10 mouse cellular contexts compared by ENCODE assay signal in genomic region chr6:128132581-128132980, GRCm38 (mm10). TPM values are rescaled to one million over a fixed set of nuclear protein-coding genes. Genes with fewer than 3 reads are reported as not detected.
DNase-seq lines count a peak whose midpoint lies in the region; ATAC-seq and TF ChIP-seq lines count a peak whose summit lies in the region.
"Had no signal": no experiment of that assay in that cellular context is flagged by ENCODE, and none has a peak within 500 bp of the region (broad histone marks: within the 10 kb centered on the region; RNA-seq: fewer than 3 reads in every experiment).

No protein-coding gene starts in this region.

- no peak for TF ChIP-seq CTCF in kidney, adult 2 months (conservative IDR thresholded peaks at IDR 0.05; ENCODE audit: insufficient read depth, insufficient read length, low read depth, low read length)

- H3K27me3 ChIP-seq in kidney, adult 2 months (replicated peaks; ENCODE audit: control insufficient read depth, insufficient read depth, low read length): no peaks in the 10 kb centered on the region
- H3K27me3 ChIP-seq in kidney, embryonic 14.5 days (ENCODE audit: control insufficient read depth, insufficient read depth, low read length): no peaks in the 10 kb centered on the region
- H3K27me3 ChIP-seq in liver, embryonic 15.5 days: no peaks in the 10 kb centered on the region

- H3K4me1 ChIP-seq in kidney, adult 2 months (ENCODE audit: control insufficient read depth, insufficient read depth, low read length): peaks cover 45% of the 10 kb centered on the region
- H3K4me1 ChIP-seq in kidney, embryonic 14.5 days (ENCODE audit: control insufficient read depth, insufficient read depth, low read length): peaks cover 37% of the 10 kb centered on the region
- H3K4me1 ChIP-seq in liver, embryonic 15.5 days (replicated peaks): peaks cover 38% of the 10 kb centered on the region

- H3K4me2 ChIP-seq in kidney, embryonic 14.5 days (replicated peaks; ENCODE audit: low read depth, low read length): no peak overlapping the region
- H3K4me2 ChIP-seq in liver, embryonic 15.5 days: no peak overlapping the region

- H3K36me3 ChIP-seq in kidney, adult 2 months (ENCODE audit: control insufficient read depth, insufficient read depth, low read length): no peaks in the 10 kb centered on the region
- H3K36me3 ChIP-seq in kidney, embryonic 14.5 days (ENCODE audit: control insufficient read depth, insufficient read depth, low read length): no peaks in the 10 kb centered on the region
- H3K36me3 ChIP-seq in liver, embryonic 15.5 days (replicated peaks): no peaks in the 10 kb centered on the region
- H3K36me3 ChIP-seq: G1E had no signal

- no peak overlapping the region for H3K9ac ChIP-seq in kidney, embryonic 14.5 days (ENCODE audit: low read depth, low read length)
- H3K9ac ChIP-seq in liver, embryonic 15.5 days: no peak overlapping the region

- peak; percentile 47 to 57 for DNase-seq in cerebellum, postnatal 14 days
- DNase-seq in kidney, adult 2 months: no peak
- DNase-seq in adipocyte (ENCODE audit: low spot score): peak; percentile 41
- DNase-seq in left cerebral cortex, adult 18-20 months (ENCODE audit: low spot score in 2 of 2): no peak
- DNase-seq in right cerebral cortex, adult 2 months (ENCODE audit: low spot score in 2 of 2): no peak
- DNase-seq: cerebellum, adult 11 months had no signal

- H3K27ac ChIP-seq in kidney, adult 2 months (ENCODE audit: insufficient read depth, low read depth, low read length): 0 out of 2 replicates have a peak overlapping the region, but pooled peaks have one; percentile 45
- H3K27ac ChIP-seq in kidney, embryonic 14.5 days (ENCODE audit: low read depth, low read length): no peak overlapping the region
- 0 out of 2 replicates have a peak overlapping the region, but pooled peaks have one; percentile 78 for H3K27ac ChIP-seq in liver, embryonic 15.5 days (replicated peaks)

- 79% methylated on average over 6 of the region's 6 CpGs for WGBS in kidney, adult 2 months
- 95% methylated on average over 6 of the region's 6 CpGs for WGBS in kidney, embryonic 14.5 days
- 67% methylated on average over 6 of the region's 6 CpGs for WGBS in liver, embryonic 15.5 days (ENCODE audit: insufficient replicate concordance)

- no peaks in the 10 kb centered on the region for H3K9me3 ChIP-seq in kidney, embryonic 14.5 days (ENCODE audit: control insufficient read depth, low read length)
- H3K9me3 ChIP-seq in liver, embryonic 15.5 days (replicated peaks): no peaks in the 10 kb centered on the region

- no peak overlapping the region for H3K4me3 ChIP-seq in kidney, adult 2 months (ENCODE audit: insufficient read depth, low read depth, low read length)
- no peak overlapping the region for H3K4me3 ChIP-seq in kidney, embryonic 14.5 days (ENCODE audit: low read length)
- H3K4me3 ChIP-seq in liver, embryonic 15.5 days (replicated peaks): no peak overlapping the region

- TF ChIP-seq POLR2A in kidney, adult 2 months (IDR thresholded peaks at IDR 0.05; ENCODE audit: low read depth, low read length): no peak

- ATAC-seq in cerebellum, adult (ENCODE audit: insufficient number of reproducible peaks, low FRiP score, low TSS enrichment): no peak
- no peak for ATAC-seq in kidney, embryonic 14.5 days (ENCODE audit: low FRiP score, low TSS enrichment)
- ATAC-seq in liver, embryonic 15.5 days (ENCODE audit: insufficient read depth): no peak

RNA-seq across cellular contexts. Expression of gene Tspan9, which starts 10.8 kb away (rescaled TPM):
- polyA plus RNA-seq in kidney, adult 2 months (2012; rRNA removed): 107 and 109 TPM in 2 replicates
- polyA plus RNA-seq in kidney, embryonic 14.5 days (2014; fragmentation: Nextera tagmentation; extraction: Ambion mirVana): 96.6 and 100 TPM in 2 replicates
- polyA plus RNA-seq in liver, embryonic 15.5 days (2015; fragmentation: Nextera tagmentation; extraction: Ambion mirVana): 22.9 and 23.6 TPM in 2 replicates
- total RNA-seq in left cerebral cortex, adult 18-20 months (2021): 10 to 100 TPM; 53.5 to 53.8 TPM
- polyA plus RNA-seq: G1E had no signal

Comparison
In these comparisons a context has a peak if more than half of its experiments do, and no peak if none do; other contexts are left out.
1. DNase-seq: peak in cerebellum, postnatal 14 days (2 of 2) and adipocyte (single experiment); none in kidney, adult 2 months (single experiment), left cerebral cortex, adult 18-20 months (0 of 2) and right cerebral cortex, adult 2 months (0 of 2).